Mouse (Mus musculus) G1E (cell line): Measurements from ENCODE around the gene Slc24a3.

Source experiments
- CTCF ChIP-seq: IDR thresholded peaks from 2 replicates; pipeline ENCODE4 v1.5.1; 2012; ENCODE audit warnings: low read depth, low read length, inconsistent platforms, mixed read lengths
- GATA2 ChIP-seq: IDR thresholded peaks from 2 replicates; pipeline ENCODE4 v1.6.1; 2012; ENCODE audit warnings: low read depth, low read length, inconsistent platforms, borderline replicate concordance

- TF ChIP-seq CTCF: no peak
- no peak for TF ChIP-seq GATA2
Observed at GRCm38 (mm10) chr2:145307231-145307883, 139.8 kb downstream of the Slc24a3 start.
